8 mouse cellular contexts compared by ENCODE assay signal in genomic region chr12:107979710-107980260, GRCm38 (mm10). TPM values are rescaled to one million over a fixed set of nuclear protein-coding genes. Genes with fewer than 3 reads are reported as not detected.
DNase-seq lines count a peak whose midpoint lies in the region; ATAC-seq lines count a peak whose summit lies in the region.

No protein-coding gene starts in this region.

- under 1% methylated on average over 26 of the region's 28 CpGs for WGBS in heart, embryonic 12.5 days
- under 1% methylated on average over 25 of the region's 28 CpGs for WGBS in kidney, embryonic 14.5 days

- H3K4me1 ChIP-seq in heart, embryonic 12.5 days (replicated peaks): peaks cover 67% of the 10 kb centered on the region
- peaks cover 52% of the 10 kb centered on the region for H3K4me1 ChIP-seq in kidney, embryonic 14.5 days (ENCODE audit: control insufficient read depth, insufficient read depth, low read length)

- H3K36me3 ChIP-seq in heart, embryonic 12.5 days: no peaks in the 10 kb centered on the region
- H3K36me3 ChIP-seq in kidney, embryonic 14.5 days (ENCODE audit: control insufficient read depth, insufficient read depth, low read length): no peaks in the 10 kb centered on the region

- H3K27ac ChIP-seq in heart, embryonic 12.5 days (ENCODE audit: poor library complexity, severe bottlenecking): peak overlapping the region; percentile 91
- H3K27ac ChIP-seq in kidney, embryonic 14.5 days (ENCODE audit: low read depth, low read length): peak overlapping the region; percentile 95

- H3K9me3 ChIP-seq in heart, embryonic 12.5 days (replicated peaks): no peaks in the 10 kb centered on the region
- no peaks in the 10 kb centered on the region for H3K9me3 ChIP-seq in kidney, embryonic 14.5 days (ENCODE audit: control insufficient read depth, low read length)

- H3K9ac ChIP-seq in heart, embryonic 12.5 days: peak overlapping the region; percentile 76
- H3K9ac ChIP-seq in kidney, embryonic 14.5 days (ENCODE audit: low read depth, low read length): peak overlapping the region; percentile 65

- peak overlapping the region; percentile 84 for H3K4me2 ChIP-seq in heart, embryonic 12.5 days
- H3K4me2 ChIP-seq in kidney, embryonic 14.5 days (replicated peaks; ENCODE audit: low read depth, low read length): peak overlapping the region; percentile 78

- DNase-seq in urinary bladder, postnatal 14 days (ENCODE audit: low spot score): peak; percentile 46
- DNase-seq in urinary bladder, adult 2 months (ENCODE audit: low spot score): no peak
- peak; percentile 49 for DNase-seq in lung, postnatal 14 days
- peak; percentile 81 for DNase-seq in testis, postnatal 10 days (ENCODE audit: low spot score)
- DNase-seq in Muller cell, postnatal 12 days (ENCODE audit: inconsistent ontology term): no peak

- ATAC-seq in heart, embryonic 12.5 days (ENCODE audit: insufficient number of reproducible peaks, low FRiP score): peak; percentile 68
- ATAC-seq in kidney, embryonic 14.5 days (ENCODE audit: low FRiP score, low TSS enrichment): peak; percentile 71
- ATAC-seq in activated CD4-positive, CD25-positive, alpha-beta regulatory T cell, adult 4 months: no peak

- H3K27me3 ChIP-seq in heart, embryonic 12.5 days (replicated peaks): peaks cover 10% of the 10 kb centered on the region
- no peaks in the 10 kb centered on the region for H3K27me3 ChIP-seq in kidney, embryonic 14.5 days (ENCODE audit: control insufficient read depth, insufficient read depth, low read length)

- peak overlapping the region; percentile 58 for H3K4me3 ChIP-seq in heart, embryonic 12.5 days
- H3K4me3 ChIP-seq in kidney, embryonic 14.5 days (ENCODE audit: low read length): peak overlapping the region; percentile 40

RNA-seq across cellular contexts. Expression of gene Bcl11b, which starts 23.6 kb away (rescaled TPM):
- polyA plus RNA-seq in urinary bladder, adult 2 months (2012; rRNA removed): 0.44 and 0.77 TPM in 2 replicates
- polyA plus RNA-seq in heart, embryonic 12.5 days (2016; fragmentation: Nextera tagmentation; extraction: Ambion mirVana): 4.9 and 5.0 TPM in 2 replicates
- 3.5 and 5.3 TPM in 2 replicates for polyA plus RNA-seq in kidney, embryonic 14.5 days (2014; fragmentation: Nextera tagmentation; extraction: Ambion mirVana)
- 10 to 100 TPM; 36.1 to 38.4 TPM for polyA plus RNA-seq in activated CD4-positive, CD25-positive, alpha-beta regulatory T cell, adult 4 months (2017; shearing (Covaris generic))

Comparison
In these comparisons a context has a peak if more than half of its experiments do, and no peak if none do; other contexts are left out.
1. DNase-seq: peak in urinary bladder, postnatal 14 days (single experiment), lung, postnatal 14 days (single experiment) and testis, postnatal 10 days (single experiment); none in urinary bladder, adult 2 months (single experiment) and Muller cell, postnatal 12 days (single experiment).